Mouse (Mus musculus) lung, postnatal 0 days (tissue): ENCODE measurements around the gene Il11. TPM values are rescaled to one million over a fixed set of nuclear protein-coding genes. Genes with fewer than 3 reads are reported as not detected.

Source experiments
- ATAC-seq: fragments of 200-750 bp; cut with Nextera tagmentation; 2 replicates; pipeline ENCODE4 v1.8.0; 2017; ENCODE audit warnings: moderate library complexity
- DNase-seq: peaks from one replicate; pipeline ENCODE4 v3.0.0-alpha.2; 2016; ENCODE audit warnings: low spot score
- H3K27ac ChIP-seq: fragments of 300-500 bp; sonication (generic); 2 replicates; pipeline ENCODE4 v1.5.1; 2014; ENCODE audit warnings: antibody characterized with exemption, mild to moderate bottlenecking, low read length, mixed read lengths
- H3K27me3 ChIP-seq: fragments of 300-500 bp; sonication (generic); replicated peaks from 2 replicates; pipeline ENCODE4 v1.6.1; 2014; ENCODE audit warnings: low read length, mixed read lengths; ENCODE audit not compliant: insufficient read depth
- H3K36me3 ChIP-seq: fragments of 300-500 bp; sonication (generic); 2 replicates; pipeline ENCODE4 v1.6.1; 2014; ENCODE audit warnings: low read length, mixed read lengths; ENCODE audit not compliant: insufficient read depth
- H3K4me1 ChIP-seq: fragments of 300-500 bp; sonication (generic); 2 replicates; pipeline ENCODE4 v1.6.1; 2014; ENCODE audit warnings: antibody characterized with exemption, low read depth, low read length, mixed read lengths; ENCODE audit not compliant: insufficient read depth
- H3K4me2 ChIP-seq: fragments of 300-500 bp; sonication (generic); replicated peaks from 2 replicates; pipeline ENCODE4 v1.6.1; 2014; ENCODE audit warnings: low read depth, mild to moderate bottlenecking, low read length, moderate library complexity, mixed read lengths
- H3K4me3 ChIP-seq: fragments of 300-500 bp; sonication (generic); 2 replicates; pipeline ENCODE4 v1.5.1; 2014; ENCODE audit warnings: low read depth, low read length
- H3K9ac ChIP-seq: fragments of 300-500 bp; sonication (generic); replicated peaks from 2 replicates; pipeline ENCODE4 v1.6.1; 2014; ENCODE audit warnings: low read depth, mild to moderate bottlenecking
- H3K9me3 ChIP-seq: fragments of 300-500 bp; sonication (generic); 2 replicates; pipeline ENCODE4 v1.6.1; 2016; ENCODE audit warnings: low read length, mixed read lengths
- CTCF ChIP-seq: IDR thresholded peaks from 2 replicates; pipeline ENCODE4 v1.5.1; 2016; ENCODE audit warnings: antibody characterized with exemption, mild to moderate bottlenecking
- EP300 ChIP-seq: IDR thresholded peaks from 2 replicates; pipeline ENCODE4 v1.6.1; 2016; ENCODE audit warnings: antibody characterized with exemption, mild to moderate bottlenecking, control low read depth
- WGBS: fragments of 180-500 bp; shearing (Covaris S2); extraction: QIAGEN DNeasy Blood & Tissue Kit; methylation state at CpG from one replicate; pipeline ENCODE4 v1.1.7; 2014; 5-methylcytosine and 5-hydroxymethylcytosine counted together
- polyA plus RNA-seq: library from polyadenylated mRNA; unstranded; fragments of >200 nt; fragmentation: Nextera tagmentation; extraction: Ambion mirVana; gene quantifications from 2 replicates; pipeline ENCODE4 v1.2.1, GENCODE M21; 2015

The Il11 gene
- polyA plus RNA-seq, 1 experiment from 2014 or later, result 0.29 TPM

- peak overlapping the region; percentile 69 for H3K4me2 ChIP-seq
- DNase-seq (peak; percentile 62), ATAC-seq (no peak)
- H3K27ac ChIP-seq, result peak overlapping the region; percentile 89
- peaks cover 9% of the 10 kb centered on the region; the same call in 1 of the 2 replicates for H3K4me1 ChIP-seq
- TF ChIP-seq EP300, result no peak
- TF ChIP-seq CTCF, result no peak
- no peaks in the 10 kb centered on the region for H3K9me3 ChIP-seq
- peak overlapping the region; percentile 71 for H3K4me3 ChIP-seq
- 4% methylated on average over 4 of the region's 4 CpGs for WGBS
- peak overlapping the region; percentile 71 for H3K9ac ChIP-seq
- H3K36me3 ChIP-seq, result no peaks in the 10 kb centered on the region; the same call in 1 of the 2 replicates
- no peaks in the 10 kb centered on the region for H3K27me3 ChIP-seq
These were observed 41.5 kb downstream of the Il11 start for GRCm38 (mm10) chr7:4741151-4741550.

GRCm38 (mm10) chr7:4740309-4740727 lies 42.3 kb downstream of the Il11 start:
- H3K4me1 ChIP-seq, result peaks cover 9% of the 10 kb centered on the region; the same call in 1 of the 2 replicates
- TF ChIP-seq EP300, result no peak
- TF ChIP-seq CTCF, result no peak
- no peaks in the 10 kb centered on the region for H3K27me3 ChIP-seq
- no peaks in the 10 kb centered on the region for H3K9me3 ChIP-seq
- ATAC-seq (no peak; the same call in 1 of the 2 replicates), DNase-seq (no peak)
- peak overlapping the region; percentile 89 for H3K27ac ChIP-seq
- peak overlapping the region; percentile 69 for H3K4me2 ChIP-seq
- peak overlapping the region; percentile 71 for H3K4me3 ChIP-seq
- WGBS, result 0% methylated on average over 5 of the region's 14 CpGs
- H3K9ac ChIP-seq, result peak overlapping the region; percentile 71
- H3K36me3 ChIP-seq, result no peaks in the 10 kb centered on the region; the same call in 1 of the 2 replicates

DNA sequence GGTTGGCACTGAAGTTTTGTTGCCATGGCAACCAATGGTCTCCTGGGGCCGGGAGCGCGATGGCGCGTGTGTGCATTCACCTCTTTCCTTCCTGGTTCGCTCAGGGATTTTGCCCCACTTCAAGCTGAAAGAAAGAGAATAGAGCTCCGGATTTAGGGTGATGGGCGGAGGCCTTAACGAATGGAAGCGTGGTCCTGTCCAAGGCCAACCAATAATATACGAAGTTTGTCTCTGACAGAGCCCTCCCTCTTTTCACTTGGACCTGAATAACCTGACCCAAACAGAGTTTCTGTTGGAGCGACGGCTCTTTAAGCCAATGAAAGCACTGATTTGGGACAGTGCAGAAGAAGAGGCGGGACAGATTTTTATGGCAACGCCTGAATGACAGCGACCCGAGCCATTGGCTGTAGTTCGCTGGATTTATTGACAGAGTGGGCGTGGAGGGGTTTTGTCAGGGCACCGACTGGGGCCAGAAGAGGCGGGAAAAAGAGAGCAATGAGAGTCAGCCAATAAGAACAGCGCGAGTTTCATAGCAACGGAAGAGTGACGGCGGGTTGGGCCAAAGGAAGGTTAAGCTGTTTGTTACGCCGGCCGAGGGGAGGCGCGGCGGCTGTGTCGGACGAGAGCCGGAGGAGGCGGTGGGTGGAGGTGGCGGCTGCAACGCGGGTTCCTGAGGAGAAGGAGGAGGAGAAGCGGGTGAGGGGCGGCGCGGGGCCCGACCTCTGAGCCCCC lies 42.9 kb downstream of the Il11 start, which contains the start of gene Kmt5c:
Kmt5c (plus strand) TSS at position 572 of the 732 bp plus-strand sequence.
- Histone ChIP-seq H3K4me2 (peak within 1 kb of the TSS; percentile 69), H3K9ac (peak within 1 kb of the TSS; percentile 71), H3K4me1 (peaks cover 9% of the 10 kb centered on the region; the same call in 1 of the 2 replicates), H3K27me3 (no peaks in the 10 kb centered on the region), H3K9me3 (no peaks in the 10 kb centered on the region), H3K27ac (peak within 1 kb of the TSS; percentile 89), H3K36me3 (no peaks in the 10 kb centered on the region; the same call in 1 of the 2 replicates), H3K4me3 (peak within 1 kb of the TSS; percentile 71)
- DNase-seq, result peak; percentile 100
- TF ChIP-seq EP300 (peak; percentile 90), CTCF (peak; percentile 62)
- WGBS, result 1% methylated on average over 31 of the region's 44 CpGs
- ATAC-seq, result peak; percentile 96

GRCm38 (mm10) chr7:4739041-4739543 lies 43.6 kb downstream of the Il11 start:
- H3K4me1 ChIP-seq, result peaks cover 9% of the 10 kb centered on the region; the same call in 1 of the 2 replicates
- H3K36me3 ChIP-seq, result no peaks in the 10 kb centered on the region
- DNase-seq (no peak), ATAC-seq (no peak)
- no peak for TF ChIP-seq EP300
- no peak for TF ChIP-seq CTCF
- WGBS, result 48% methylated on average over 10 of the region's 10 CpGs
- peak overlapping the region; percentile 20 for H3K27ac ChIP-seq
- H3K4me2 ChIP-seq, result peak overlapping the region; percentile 57
- no peaks in the 10 kb centered on the region for H3K27me3 ChIP-seq
- no peak overlapping the region for H3K9ac ChIP-seq
- H3K4me3 ChIP-seq, result peak overlapping the region; percentile 31
- no peaks in the 10 kb centered on the region for H3K9me3 ChIP-seq

- 45% methylated on average over 6 of the region's 6 CpGs for WGBS
- Histone ChIP-seq H3K27me3 (no peaks in the 10 kb centered on the region), H3K27ac (no peak overlapping the region), H3K36me3 (no peaks in the 10 kb centered on the region), H3K9me3 (no peaks in the 10 kb centered on the region), H3K4me1 (no peaks in the 10 kb centered on the region), H3K4me2 (no peak overlapping the region), H3K9ac (no peak overlapping the region), H3K4me3 (no peak overlapping the region)
- no peak for TF ChIP-seq EP300
- no peak for TF ChIP-seq CTCF
- ATAC-seq (no peak), DNase-seq (no peak)
These were observed 49.7 kb downstream of the Il11 start for GRCm38 (mm10) chr7:4732968-4733392.

GRCm38 (mm10) chr7:4731090-4731489 lies 51.6 kb downstream of the Il11 start:
- DNase-seq, result no peak
- TF ChIP-seq CTCF (no peak), EP300 (no peak)
- no peak for ATAC-seq
- H3K9ac ChIP-seq, result no peak overlapping the region
- H3K27ac ChIP-seq, result no peak overlapping the region
- H3K36me3 ChIP-seq, result no peaks in the 10 kb centered on the region
- H3K27me3 ChIP-seq, result no peaks in the 10 kb centered on the region
- WGBS, result 69% methylated on average over 5 of the region's 5 CpGs
- no peaks in the 10 kb centered on the region for H3K4me1 ChIP-seq
- no peak overlapping the region for H3K4me2 ChIP-seq
- H3K9me3 ChIP-seq, result no peaks in the 10 kb centered on the region
- no peak overlapping the region for H3K4me3 ChIP-seq
